Mouse (Mus musculus): Measurements from ENCODE around the gene Coro2b. TPM values are rescaled to one million over a fixed set of nuclear protein-coding genes. Genes with fewer than 3 reads are reported as not detected.
A peak's percentile ranks its signal among the peaks of the same experiment; 100 is the strongest.

Gene Coro2b
- polyA plus RNA-seq, 1 experiment from 2014 or later = 11.0 TPM

GRCm38 (mm10) chr9:62469143-62469542 is 67.7 kb downstream of the Coro2b start:
- Histone ChIP-seq H3K4me3 (replicated peaks; ENCODE audit: low read depth, low read length) (no peak overlapping the region), H3K4me2 (ENCODE audit: low read length) (no peak overlapping the region), H3K9me3 (replicated peaks; ENCODE audit: low read length) (no peaks in the 10 kb centered on the region), H3K36me3 (ENCODE audit: insufficient read depth, low read length) (no peaks in the 10 kb centered on the region), H3K27me3 (ENCODE audit: insufficient read depth, low read length) (no peaks in the 10 kb centered on the region), H3K27ac (no peak overlapping the region), H3K9ac (ENCODE audit: low read depth, low read length) (no peak overlapping the region), H3K4me1 (replicated peaks; ENCODE audit: insufficient read depth, low read length) (no peaks in the 10 kb centered on the region)
- ATAC-seq (replicated peaks; ENCODE audit: low FRiP score, low read depth) (no peak), DNase-seq (ENCODE audit: low spot score) (no peak)
- TF ChIP-seq CTCF (IDR thresholded peaks at IDR 0.05; ENCODE audit: low read depth) = no peak
- WGBS = 65% methylated on average over 13 of the region's 13 CpGs

- H3K27ac ChIP-seq = no peak overlapping the region
- no peaks in the 10 kb centered on the region for H3K36me3 ChIP-seq (ENCODE audit: insufficient read depth, low read length)
- no peaks in the 10 kb centered on the region for H3K27me3 ChIP-seq (ENCODE audit: insufficient read depth, low read length)
- no peaks in the 10 kb centered on the region for H3K9me3 ChIP-seq (replicated peaks; ENCODE audit: low read length)
- 52% methylated on average over 1 of the region's 1 CpGs for WGBS
- no peak overlapping the region for H3K4me3 ChIP-seq (replicated peaks; ENCODE audit: low read depth, low read length)
- no peak overlapping the region for H3K4me2 ChIP-seq (ENCODE audit: low read length)
- ATAC-seq (replicated peaks; ENCODE audit: low FRiP score, low read depth) = peak; percentile 33
- H3K4me1 ChIP-seq (replicated peaks; ENCODE audit: insufficient read depth, low read length) = no peaks in the 10 kb centered on the region
- peak; percentile 63 for DNase-seq (ENCODE audit: low spot score)
- no peak for TF ChIP-seq CTCF (IDR thresholded peaks at IDR 0.05; ENCODE audit: low read depth)
- no peak overlapping the region for H3K9ac ChIP-seq (ENCODE audit: low read depth, low read length)
Observed at GRCm38 (mm10) chr9:62467413-62467784, 69.4 kb downstream of the Coro2b start.

GRCm38 (mm10) chr9:62466742-62467412 is 70.0 kb downstream of the Coro2b start:
- Histone ChIP-seq H3K4me2 (ENCODE audit: low read length) (no peak overlapping the region), H3K27me3 (ENCODE audit: insufficient read depth, low read length) (no peaks in the 10 kb centered on the region), H3K4me1 (replicated peaks; ENCODE audit: insufficient read depth, low read length) (no peaks in the 10 kb centered on the region), H3K27ac (no peak overlapping the region), H3K9ac (ENCODE audit: low read depth, low read length) (no peak overlapping the region), H3K9me3 (replicated peaks; ENCODE audit: low read length) (no peaks in the 10 kb centered on the region), H3K4me3 (replicated peaks; ENCODE audit: low read depth, low read length) (no peak overlapping the region), H3K36me3 (ENCODE audit: insufficient read depth, low read length) (no peaks in the 10 kb centered on the region)
- WGBS = 78% methylated on average over 11 of the region's 11 CpGs
- ATAC-seq (replicated peaks; ENCODE audit: low FRiP score, low read depth) (no peak), DNase-seq (ENCODE audit: low spot score) (no peak)
- TF ChIP-seq CTCF (IDR thresholded peaks at IDR 0.05; ENCODE audit: low read depth) = no peak

- no peaks in the 10 kb centered on the region for H3K27me3 ChIP-seq (ENCODE audit: insufficient read depth, low read length)
- DNase-seq (ENCODE audit: low spot score) (no peak), ATAC-seq (replicated peaks; ENCODE audit: low FRiP score, low read depth) (no peak)
- no peak for TF ChIP-seq CTCF (IDR thresholded peaks at IDR 0.05; ENCODE audit: low read depth)
- H3K4me3 ChIP-seq (replicated peaks; ENCODE audit: low read depth, low read length) = no peak overlapping the region
- H3K9ac ChIP-seq (ENCODE audit: low read depth, low read length) = no peak overlapping the region
- WGBS = 75% methylated on average over 8 of the region's 8 CpGs
- no peaks in the 10 kb centered on the region for H3K36me3 ChIP-seq (ENCODE audit: insufficient read depth, low read length)
- H3K4me2 ChIP-seq (ENCODE audit: low read length) = no peak overlapping the region
- no peak overlapping the region for H3K27ac ChIP-seq
- no peaks in the 10 kb centered on the region for H3K9me3 ChIP-seq (replicated peaks; ENCODE audit: low read length)
- no peaks in the 10 kb centered on the region for H3K4me1 ChIP-seq (replicated peaks; ENCODE audit: insufficient read depth, low read length)
Observed at GRCm38 (mm10) chr9:62466053-62466452, 70.8 kb downstream of the Coro2b start.

- WGBS = 61% methylated on average over 10 of the region's 10 CpGs
- DNase-seq (ENCODE audit: low spot score) (no peak), ATAC-seq (replicated peaks; ENCODE audit: low FRiP score, low read depth) (no peak)
- Histone ChIP-seq H3K27me3 (ENCODE audit: insufficient read depth, low read length) (no peaks in the 10 kb centered on the region), H3K36me3 (ENCODE audit: insufficient read depth, low read length) (no peaks in the 10 kb centered on the region), H3K9ac (ENCODE audit: low read depth, low read length) (no peak overlapping the region), H3K9me3 (replicated peaks; ENCODE audit: low read length) (no peaks in the 10 kb centered on the region), H3K4me1 (replicated peaks; ENCODE audit: insufficient read depth, low read length) (no peaks in the 10 kb centered on the region), H3K4me3 (replicated peaks; ENCODE audit: low read depth, low read length) (no peak overlapping the region), H3K27ac (no peak overlapping the region), H3K4me2 (ENCODE audit: low read length) (no peak overlapping the region)
- no peak for TF ChIP-seq CTCF (IDR thresholded peaks at IDR 0.05; ENCODE audit: low read depth)
Observed at GRCm38 (mm10) chr9:62464727-62465126, 72.1 kb downstream of the Coro2b start.

- Histone ChIP-seq H3K9ac (ENCODE audit: low read depth, low read length) (no peak overlapping the region), H3K27me3 (ENCODE audit: insufficient read depth, low read length) (no peaks in the 10 kb centered on the region), H3K9me3 (replicated peaks; ENCODE audit: low read length) (no peaks in the 10 kb centered on the region), H3K36me3 (ENCODE audit: insufficient read depth, low read length) (no peaks in the 10 kb centered on the region), H3K27ac (no peak overlapping the region), H3K4me1 (replicated peaks; ENCODE audit: insufficient read depth, low read length) (no peaks in the 10 kb centered on the region), H3K4me2 (ENCODE audit: low read length) (no peak overlapping the region), H3K4me3 (replicated peaks; ENCODE audit: low read depth, low read length) (no peak overlapping the region)
- WGBS = 65% methylated on average over 1 of the region's 1 CpGs
- DNase-seq (ENCODE audit: low spot score) (no peak), ATAC-seq (replicated peaks; ENCODE audit: low FRiP score, low read depth) (no peak)
- TF ChIP-seq CTCF (IDR thresholded peaks at IDR 0.05; ENCODE audit: low read depth) = no peak
Observed at GRCm38 (mm10) chr9:62461766-62462165, 75.1 kb downstream of the Coro2b start.

- H3K4me2 ChIP-seq (ENCODE audit: low read length) = no peak overlapping the region
- WGBS = 79% methylated on average over 8 of the region's 8 CpGs
- no peak overlapping the region for H3K27ac ChIP-seq
- H3K4me3 ChIP-seq (replicated peaks; ENCODE audit: low read depth, low read length) = no peak overlapping the region
- ATAC-seq (replicated peaks; ENCODE audit: low FRiP score, low read depth) (no peak), DNase-seq (ENCODE audit: low spot score) (no peak)
- H3K4me1 ChIP-seq (replicated peaks; ENCODE audit: insufficient read depth, low read length) = peaks cover under 1% of the 10 kb centered on the region; the same call in 1 of the 2 replicates
- H3K27me3 ChIP-seq (ENCODE audit: insufficient read depth, low read length) = no peaks in the 10 kb centered on the region
- no peaks in the 10 kb centered on the region for H3K9me3 ChIP-seq (replicated peaks; ENCODE audit: low read length)
- TF ChIP-seq CTCF (IDR thresholded peaks at IDR 0.05; ENCODE audit: low read depth) = no peak
- no peak overlapping the region for H3K9ac ChIP-seq (ENCODE audit: low read depth, low read length)
- no peaks in the 10 kb centered on the region for H3K36me3 ChIP-seq (ENCODE audit: insufficient read depth, low read length)
Observed at GRCm38 (mm10) chr9:62461095-62461494, 75.7 kb downstream of the Coro2b start.
